Mouse (Mus musculus): ENCODE measurements around the gene Olfr700. TPM values are rescaled to one million over a fixed set of nuclear protein-coding genes. Genes with fewer than 3 reads are reported as not detected.
"Not testable (repeated sequence)": the region's sequence is repeated elsewhere in the genome, so short reads cannot be mapped to it uniquely, and the experiment has no call there.

Gene Olfr700
- polyA plus RNA-seq (2014; fragmentation: Nextera tagmentation; extraction: Ambion mirVana): not detected in 2 replicates

- Histone ChIP-seq H3K27me3 (ENCODE audit: control insufficient read depth, insufficient read depth, low read length) (no peaks in the 10 kb centered on the region), H3K4me2 (replicated peaks) (no peak within 1 kb of the TSS), H3K27ac (no peak within 1 kb of the TSS), H3K9ac (no peak within 1 kb of the TSS), H3K36me3 (replicated peaks; ENCODE audit: control insufficient read depth, insufficient read depth) (no peaks in the 10 kb centered on the region), H3K9me3 (ENCODE audit: control insufficient read depth, low read length) (no peaks in the 10 kb centered on the region), H3K4me1 (replicated peaks; ENCODE audit: control insufficient read depth, insufficient read depth, low read length) (no peaks in the 10 kb centered on the region), H3K4me3 (replicated peaks; ENCODE audit: low read length) (no peak within 1 kb of the TSS)
- WGBS: 86% methylated on average over 1 of the region's 1 CpGs
- DNase-seq (ENCODE audit: low spot score) (no peak), ATAC-seq (ENCODE audit: low FRiP score) (no peak)
Observed at GRCm38 (mm10) chr7:106808734-106809133, at the start of gene Olfr700. TSS of gene Olfr700 (minus strand) at chr7:106808834.

- H3K9ac ChIP-seq: no peak within 1 kb of the TSS
- no peaks in the 10 kb centered on the region for H3K27me3 ChIP-seq (ENCODE audit: control insufficient read depth, insufficient read depth, low read length)
- H3K36me3 ChIP-seq (replicated peaks; ENCODE audit: control insufficient read depth, insufficient read depth): no peaks in the 10 kb centered on the region
- no peak within 1 kb of the TSS for H3K27ac ChIP-seq
- no peak within 1 kb of the TSS for H3K4me3 ChIP-seq (replicated peaks; ENCODE audit: low read length)
- DNase-seq (ENCODE audit: low spot score) (no peak), ATAC-seq (ENCODE audit: low FRiP score) (no peak)
- no peak within 1 kb of the TSS for H3K4me2 ChIP-seq (replicated peaks)
- H3K4me1 ChIP-seq (replicated peaks; ENCODE audit: control insufficient read depth, insufficient read depth, low read length): no peaks in the 10 kb centered on the region
- WGBS: 71% methylated on average over 2 of the region's 2 CpGs
- H3K9me3 ChIP-seq (ENCODE audit: control insufficient read depth, low read length): no peaks in the 10 kb centered on the region
Observed at GRCm38 (mm10) chr7:106843060-106843459, 34.4 kb upstream of the Olfr700 start, which contains the start of gene Olfr703. TSS of gene Olfr703 (plus strand) at chr7:106843360.

GRCm38 (mm10) chr7:106833793-106834192, 25.2 kb upstream of the Olfr700 start, which contains the start of gene Olfr702:
TSS of gene Olfr702 (minus strand) at chr7:106833893.
- Histone ChIP-seq H3K27me3 (ENCODE audit: control insufficient read depth, insufficient read depth, low read length) (no peaks in the 10 kb centered on the region), H3K9me3 (ENCODE audit: control insufficient read depth, low read length) (no peaks in the 10 kb centered on the region), H3K4me2 (replicated peaks) (no peak within 1 kb of the TSS), H3K9ac (no peak within 1 kb of the TSS), H3K4me3 (replicated peaks; ENCODE audit: low read length) (no peak within 1 kb of the TSS), H3K36me3 (replicated peaks; ENCODE audit: control insufficient read depth, insufficient read depth) (no peaks in the 10 kb centered on the region), H3K27ac (no peak within 1 kb of the TSS), H3K4me1 (replicated peaks; ENCODE audit: control insufficient read depth, insufficient read depth, low read length) (no peaks in the 10 kb centered on the region)
- no peak for ATAC-seq (ENCODE audit: low FRiP score)
- no peak for DNase-seq (ENCODE audit: low spot score)

- H3K27me3 ChIP-seq (ENCODE audit: control insufficient read depth, insufficient read depth, low read length): no peaks in the 10 kb centered on the region
- no peaks in the 10 kb centered on the region for H3K9me3 ChIP-seq (ENCODE audit: control insufficient read depth, low read length)
- no peak overlapping the region for H3K9ac ChIP-seq
- ATAC-seq (ENCODE audit: low FRiP score) (no peak), DNase-seq (ENCODE audit: low spot score) (no peak)
- H3K4me3 ChIP-seq (replicated peaks; ENCODE audit: low read length): no peak overlapping the region
- H3K4me2 ChIP-seq (replicated peaks): no peak overlapping the region
- H3K4me1 ChIP-seq (replicated peaks; ENCODE audit: control insufficient read depth, insufficient read depth, low read length): no peaks in the 10 kb centered on the region
- H3K27ac ChIP-seq: no peak overlapping the region
- no peaks in the 10 kb centered on the region for H3K36me3 ChIP-seq (replicated peaks; ENCODE audit: control insufficient read depth, insufficient read depth)
Observed at GRCm38 (mm10) chr7:106818414-106818813, 9.8 kb upstream of the Olfr700 start.

- H3K4me1 ChIP-seq (replicated peaks; ENCODE audit: control insufficient read depth, insufficient read depth, low read length): no peaks in the 10 kb centered on the region
- DNase-seq (ENCODE audit: low spot score) (no peak), ATAC-seq (ENCODE audit: low FRiP score) (no peak)
- H3K9me3 ChIP-seq (ENCODE audit: control insufficient read depth, low read length): no peaks in the 10 kb centered on the region
- 67% methylated on average over 2 of the region's 2 CpGs for WGBS
- H3K36me3 ChIP-seq (replicated peaks; ENCODE audit: control insufficient read depth, insufficient read depth): no peaks in the 10 kb centered on the region
- no peak overlapping the region for H3K4me2 ChIP-seq (replicated peaks)
- no peak overlapping the region for H3K9ac ChIP-seq
- H3K27me3 ChIP-seq (ENCODE audit: control insufficient read depth, insufficient read depth, low read length): no peaks in the 10 kb centered on the region
- H3K4me3 ChIP-seq (replicated peaks; ENCODE audit: low read length): no peak overlapping the region
- H3K27ac ChIP-seq: no peak overlapping the region
Observed at GRCm38 (mm10) chr7:106815775-106816174, 7.1 kb upstream of the Olfr700 start.

- Histone ChIP-seq H3K36me3 (replicated peaks; ENCODE audit: control insufficient read depth, insufficient read depth) (no peaks in the 10 kb centered on the region), H3K27ac (no peak within 1 kb of the TSS), H3K27me3 (ENCODE audit: control insufficient read depth, insufficient read depth, low read length) (no peaks in the 10 kb centered on the region), H3K9me3 (ENCODE audit: control insufficient read depth, low read length) (no peaks in the 10 kb centered on the region), H3K4me1 (replicated peaks; ENCODE audit: control insufficient read depth, insufficient read depth, low read length) (no peaks in the 10 kb centered on the region), H3K4me2 (replicated peaks) (no peak within 1 kb of the TSS), H3K9ac (no peak within 1 kb of the TSS), H3K4me3 (replicated peaks; ENCODE audit: low read length) (no peak within 1 kb of the TSS)
- 84% methylated on average over 2 of the region's 2 CpGs for WGBS
- no peak for ATAC-seq (ENCODE audit: low FRiP score)
- DNase-seq (ENCODE audit: low spot score): no peak
Observed at GRCm38 (mm10) chr7:106813829-106814228, 5.2 kb upstream of the Olfr700 start, which contains the start of gene Olfr701. TSS of gene Olfr701 (plus strand) at chr7:106814129.

GRCm38 (mm10) chr7:106793098-106793497, 15.5 kb downstream of the Olfr700 start, which contains the start of gene Olfr699:
TSS of gene Olfr699 (minus strand) at chr7:106793198.
- H3K27me3 ChIP-seq (ENCODE audit: control insufficient read depth, insufficient read depth, low read length): no peaks in the 10 kb centered on the region
- no peaks in the 10 kb centered on the region for H3K4me1 ChIP-seq (replicated peaks; ENCODE audit: control insufficient read depth, insufficient read depth, low read length)
- DNase-seq (ENCODE audit: low spot score) (no peak), ATAC-seq (ENCODE audit: low FRiP score) (no peak)
- H3K36me3 ChIP-seq (replicated peaks; ENCODE audit: control insufficient read depth, insufficient read depth): no peaks in the 10 kb centered on the region
- H3K4me3 ChIP-seq (replicated peaks; ENCODE audit: low read length): no peak within 1 kb of the TSS
- no peak within 1 kb of the TSS for H3K9ac ChIP-seq
- no peaks in the 10 kb centered on the region for H3K9me3 ChIP-seq (ENCODE audit: control insufficient read depth, low read length)
- 81% methylated on average over 1 of the region's 1 CpGs for WGBS
- H3K4me2 ChIP-seq (replicated peaks): no peak within 1 kb of the TSS
- no peak within 1 kb of the TSS for H3K27ac ChIP-seq

GRCm38 (mm10) chr7:106788330-106788729, 20.3 kb downstream of the Olfr700 start:
- Histone ChIP-seq H3K36me3 (replicated peaks; ENCODE audit: control insufficient read depth, insufficient read depth) (no peaks in the 10 kb centered on the region), H3K4me3 (replicated peaks; ENCODE audit: low read length) (no peak overlapping the region), H3K27me3 (ENCODE audit: control insufficient read depth, insufficient read depth, low read length) (no peaks in the 10 kb centered on the region), H3K9ac (no peak overlapping the region), H3K4me1 (replicated peaks; ENCODE audit: control insufficient read depth, insufficient read depth, low read length) (no peaks in the 10 kb centered on the region), H3K9me3 (ENCODE audit: control insufficient read depth, low read length) (no peaks in the 10 kb centered on the region), H3K27ac (no peak overlapping the region), H3K4me2 (replicated peaks) (no peak overlapping the region)
- DNase-seq (ENCODE audit: low spot score) (no peak), ATAC-seq (ENCODE audit: low FRiP score) (no peak)

- DNase-seq (ENCODE audit: low spot score); H3K4me2 ChIP-seq (replicated peaks); H3K36me3 ChIP-seq (replicated peaks; ENCODE audit: control insufficient read depth, insufficient read depth); H3K4me1 ChIP-seq (replicated peaks; ENCODE audit: control insufficient read depth, insufficient read depth, low read length); ATAC-seq (ENCODE audit: low FRiP score); H3K27me3 ChIP-seq (ENCODE audit: control insufficient read depth, insufficient read depth, low read length); H3K27ac ChIP-seq; H3K4me3 ChIP-seq (replicated peaks; ENCODE audit: low read length); H3K9me3 ChIP-seq (ENCODE audit: control insufficient read depth, low read length); H3K9ac ChIP-seq: not testable (repeated sequence)
- 88% methylated on average over 2 of the region's 2 CpGs for WGBS
Observed at GRCm38 (mm10) chr7:106761008-106761407, 47.6 kb downstream of the Olfr700 start.

- Histone ChIP-seq H3K4me1 (replicated peaks; ENCODE audit: control insufficient read depth, insufficient read depth, low read length) (no peaks in the 10 kb centered on the region), H3K4me2 (replicated peaks) (no peak overlapping the region), H3K9ac (no peak overlapping the region), H3K9me3 (ENCODE audit: control insufficient read depth, low read length) (no peaks in the 10 kb centered on the region), H3K27me3 (ENCODE audit: control insufficient read depth, insufficient read depth, low read length) (no peaks in the 10 kb centered on the region), H3K4me3 (replicated peaks; ENCODE audit: low read length) (no peak overlapping the region), H3K36me3 (replicated peaks; ENCODE audit: control insufficient read depth, insufficient read depth) (no peaks in the 10 kb centered on the region), H3K27ac (no peak overlapping the region)
- ATAC-seq (ENCODE audit: low FRiP score) (no peak), DNase-seq (ENCODE audit: low spot score) (no peak)
- WGBS: 96% methylated on average over 2 of the region's 2 CpGs
Observed at GRCm38 (mm10) chr7:106758800-106759199, 49.8 kb downstream of the Olfr700 start.

Data from hindbrain, embryonic 14.5 days (tissue).